Mouse (Mus musculus) common myeloid progenitor, adult 5-6 weeks (primary cell): ENCODE results near the gene Nxph2. TPM values are rescaled to one million over a fixed set of nuclear protein-coding genes. Genes with fewer than 3 reads are reported as not detected.
A peak's percentile ranks its signal among the peaks of the same experiment; 100 is the strongest.
"Not testable (repeated sequence)": the region's sequence is repeated elsewhere in the genome, so short reads cannot be mapped to it uniquely, and the experiment has no call there.

Experiments
- ATAC-seq: replicated peaks from 2 replicates; pipeline ENCODE4 v1.8.0; 2016; ENCODE audit warnings: low read depth, mild to moderate bottlenecking, moderate TSS enrichment, inconsistent platforms; ENCODE audit not compliant: poor library complexity, severe bottlenecking
- total RNA-seq: library from RNA; stranded (forward); fragments of 200-1000, 187-1606 nt; gene quantifications from 2 replicates; pipeline ENCODE4 v1.2.3, GENCODE M21; 2017

Nxph2 gene
- not detected in 2 replicates for total RNA-seq

DNA sequence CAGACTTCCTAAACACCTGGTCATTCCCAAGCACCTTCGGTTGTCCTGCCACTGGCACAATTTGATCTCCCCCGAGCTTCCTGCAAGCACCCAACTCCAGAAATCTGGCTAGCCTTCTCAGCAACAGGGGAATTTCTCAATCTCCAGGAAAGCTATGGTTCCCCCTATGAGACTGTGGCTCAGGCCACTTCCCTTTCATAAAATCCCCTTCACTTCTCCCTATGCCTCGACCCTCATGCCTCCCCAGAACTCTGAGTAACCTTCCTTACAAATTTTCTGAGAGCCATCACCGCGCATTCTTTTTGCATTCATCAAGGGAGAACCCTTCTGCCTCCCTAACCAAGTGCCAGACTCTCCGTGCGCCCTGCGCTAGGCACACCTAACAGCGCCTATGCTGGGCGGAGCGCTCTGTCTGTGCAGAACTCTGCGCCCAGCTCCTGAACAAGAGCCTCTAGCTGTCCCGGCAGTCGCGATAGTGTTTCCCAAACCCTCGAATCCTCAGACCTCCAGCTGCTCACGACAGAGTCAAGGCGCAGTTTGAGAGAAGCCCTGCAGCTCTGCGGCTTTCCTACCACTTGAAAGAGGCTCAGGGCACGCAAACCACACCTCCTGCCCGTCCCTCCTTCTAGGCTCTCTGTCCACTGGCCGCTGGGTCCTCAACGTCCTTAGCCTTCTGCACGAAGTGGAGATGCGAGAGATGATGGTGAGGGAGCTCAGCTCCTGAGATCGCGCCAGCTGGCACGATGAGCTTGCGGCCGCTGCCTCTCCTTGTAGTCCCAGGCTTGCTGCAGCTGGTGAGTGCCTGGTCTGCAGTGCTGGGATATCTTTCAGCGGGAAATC, at the start of gene Nxph2:
Gene Nxph2, plus strand, starts transcription at position 501 of the 840 bp plus-strand sequence.
- no peak for ATAC-seq

DNA sequence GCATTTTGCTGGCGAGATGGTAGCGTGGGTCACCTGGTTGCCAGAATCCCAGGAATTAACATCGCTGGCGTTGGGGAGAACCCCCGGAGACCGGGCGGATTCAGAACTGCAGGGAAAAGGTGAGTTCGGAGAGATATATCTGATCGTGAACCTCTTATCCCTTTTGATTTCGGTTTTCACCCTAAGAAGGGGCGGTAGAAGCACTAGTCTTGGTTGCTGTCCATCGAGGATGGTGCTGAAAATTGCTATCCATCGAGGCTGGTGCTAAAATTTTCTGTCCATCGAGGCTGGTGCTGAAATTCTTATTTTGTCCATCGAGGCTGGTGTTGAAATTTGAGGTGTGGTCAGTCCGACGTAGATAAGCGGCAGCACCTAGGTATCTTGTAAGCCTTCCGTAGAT, 30.1 kb upstream of the Nxph2 start:
- not testable (repeated sequence) for ATAC-seq

DNA sequence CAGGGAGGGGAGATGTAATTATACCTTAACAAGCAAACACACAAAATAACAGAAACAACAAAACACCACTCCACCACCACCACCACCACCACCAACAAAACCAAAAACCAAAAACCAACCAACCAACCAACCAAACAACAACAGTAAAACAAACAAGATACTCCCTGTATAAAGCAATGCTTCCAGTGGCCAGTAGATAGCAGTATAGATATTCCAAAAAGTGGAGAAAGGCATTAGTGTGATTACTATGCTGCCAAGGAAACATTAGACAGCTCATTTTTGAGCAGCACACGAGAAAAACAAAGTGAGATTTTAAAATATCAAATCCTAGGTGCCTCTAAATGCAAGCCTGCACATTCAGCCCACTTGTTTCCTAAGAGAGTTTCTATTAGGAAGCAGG, 6.2 kb upstream of the Nxph2 start:
- ATAC-seq, result peak; percentile 60

Other genes starting within 250 kb of the Nxph2 start
- gene Mastl, start 165.2 kb upstream of the Nxph2 start, total RNA-seq, result 12.3 and 21.9 TPM in 2 replicates
- gene Yme1l1, start 164.9 kb upstream of the Nxph2 start, total RNA-seq, result 99.5 and 128 TPM in 2 replicates
- gene 4931423N10Rik, start 113.8 kb upstream of the Nxph2 start, total RNA-seq, result not detected in 2 replicates